Comparison of ENCODE assay signal across 26 mouse cellular contexts in the genomic region with DNA sequence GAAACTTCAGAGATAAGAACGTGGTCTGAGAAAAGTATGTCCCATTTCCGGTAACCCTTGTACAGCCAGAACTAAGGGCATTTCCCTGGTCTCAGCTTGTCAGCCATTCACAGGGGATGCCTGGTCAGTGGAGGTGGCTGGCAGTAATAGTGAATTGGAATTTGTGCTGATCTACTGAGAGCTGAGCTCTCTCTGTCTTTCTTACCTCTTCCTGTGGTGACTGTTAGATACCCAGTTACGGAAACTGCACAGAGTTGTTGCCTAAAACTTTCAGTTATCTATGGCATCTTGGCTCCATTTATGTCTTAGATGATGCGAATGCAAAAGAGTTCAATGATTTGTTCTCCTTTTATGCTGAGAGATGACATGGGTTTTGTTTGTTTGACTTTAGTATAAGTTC.
DNase-seq lines count a peak whose midpoint lies in the region; ATAC-seq and TF ChIP-seq lines count a peak whose summit lies in the region.
"Had no signal": no experiment of that assay in that cellular context is flagged by ENCODE, and none has a peak within 500 bp of the region (broad histone marks: within the 10 kb centered on the region; RNA-seq: fewer than 3 reads in every experiment).

No protein-coding gene starts in this region.

- no peaks in the 10 kb centered on the region for H3K9me3 ChIP-seq in forebrain, embryonic 16.5 days (ENCODE audit: control insufficient read depth, low read length)
- H3K9me3 ChIP-seq: embryonic facial prominence, embryonic 13.5 days; forebrain, embryonic 10.5 days; G1E; liver, embryonic 12.5 days; midbrain, embryonic 13.5 days had no signal

- no peak overlapping the region for H3K4me3 ChIP-seq in spleen, adult 2 months (ENCODE audit: extremely low read depth, insufficient read depth, insufficient read length)
- H3K4me3 ChIP-seq in forebrain, embryonic 16.5 days (replicated peaks; ENCODE audit: low read length), result no peak overlapping the region
- H3K4me3 ChIP-seq: embryonic facial prominence, embryonic 13.5 days; forebrain, embryonic 10.5 days; heart, adult 2 months; liver, embryonic 12.5 days; midbrain, embryonic 13.5 days had no signal

- 79% methylated on average over 4 of the region's 4 CpGs for WGBS in spleen, adult 2 months
- 87% methylated on average over 4 of the region's 4 CpGs for WGBS in forebrain, embryonic 16.5 days

- H3K4me2 ChIP-seq in forebrain, embryonic 16.5 days (ENCODE audit: low read length), result no peak overlapping the region
- H3K4me2 ChIP-seq: embryonic facial prominence, embryonic 13.5 days; liver, embryonic 12.5 days; midbrain, embryonic 13.5 days had no signal

- H3K27me3 ChIP-seq in spleen, adult 2 months (ENCODE audit: control insufficient read depth, insufficient read depth, low read length), result no peaks in the 10 kb centered on the region
- no peaks in the 10 kb centered on the region for H3K27me3 ChIP-seq in forebrain, embryonic 16.5 days (replicated peaks; ENCODE audit: control insufficient read depth, insufficient read depth, low read length)
- H3K27me3 ChIP-seq: embryonic facial prominence, embryonic 13.5 days; liver, embryonic 12.5 days; midbrain, embryonic 13.5 days had no signal

- H3K9ac ChIP-seq in forebrain, embryonic 16.5 days (replicated peaks; ENCODE audit: low read depth, low read length), result no peak overlapping the region
- H3K9ac ChIP-seq: embryonic facial prominence, embryonic 13.5 days; forebrain, postnatal 0 days; liver, embryonic 12.5 days; liver, postnatal 0 days; midbrain, embryonic 13.5 days had no signal

- TF ChIP-seq CTCF in spleen, adult 2 months (IDR thresholded peaks at IDR 0.05; ENCODE audit: extremely low read depth, insufficient read depth, insufficient read length, insufficient replicate concordance), result no peak

- H3K27ac ChIP-seq in spleen, adult 2 months (ENCODE audit: insufficient read depth, low read length), result 0 out of 2 replicates have a peak overlapping the region, but pooled peaks have one; percentile 12
- no peak overlapping the region for H3K27ac ChIP-seq in forebrain, embryonic 16.5 days (ENCODE audit: low read length)
- H3K27ac ChIP-seq: embryonic facial prominence, embryonic 13.5 days; forebrain, embryonic 10.5 days; heart, adult 2 months; liver, embryonic 12.5 days; macrophage; midbrain, embryonic 13.5 days had no signal

- DNase-seq in spleen, adult 2 months (ENCODE audit: low read depth in 1 of 2, low spot score in 2 of 2), result no peak
- DNase-seq in spleen, postnatal 10 days (ENCODE audit: low spot score in 2 of 2), result no peak
- peak; percentile 64 for DNase-seq in CD4-positive, CD25-positive, alpha-beta regulatory T cell, adult 2 months (ENCODE audit: low read depth, low spot score)
- DNase-seq in cerebellum, adult 8-10 months, result no peak
- no peak for DNase-seq in adrenal gland, postnatal 4 days (ENCODE audit: low spot score in 2 of 2)
- DNase-seq: adrenal gland, postnatal 14 days; cerebellum, adult 11-12 months; cerebellum, postnatal 10 days; forebrain, postnatal 0 days; heart, adult 2 months; heart, postnatal 14 days; kidney, adult 11 months; kidney, postnatal 14 days; left cerebral cortex, postnatal 4 days; liver, postnatal 0 days; right cerebral cortex, postnatal 4 days had no signal

- TF ChIP-seq POLR2A in spleen, adult 2 months (IDR thresholded peaks at IDR 0.05; ENCODE audit: low read depth, low read length), result no peak

- H3K4me1 ChIP-seq in spleen, adult 2 months (ENCODE audit: control insufficient read depth, insufficient read depth, insufficient read length), result no peaks in the 10 kb centered on the region; the same call in 1 of the 2 replicates
- 0 out of 2 replicates have a peak, but pooled peaks cover 2% of the 10 kb centered on the region for H3K4me1 ChIP-seq in forebrain, embryonic 16.5 days (replicated peaks; ENCODE audit: control insufficient read depth, insufficient read depth, low read length)
- H3K4me1 ChIP-seq: embryonic facial prominence, embryonic 13.5 days; forebrain, embryonic 10.5 days; liver, embryonic 12.5 days; midbrain, embryonic 13.5 days had no signal

- peak; percentile 71 for ATAC-seq in activated CD4-positive, CD25-positive, alpha-beta regulatory T cell, adult 4 months
- no peak for ATAC-seq in forebrain, embryonic 16.5 days
- ATAC-seq: forebrain, postnatal 0 days; hindbrain, embryonic 16.5 days; liver, embryonic 12.5 days; liver, postnatal 0 days; lung, postnatal 0 days; midbrain, embryonic 13.5 days had no signal

- no peaks in the 10 kb centered on the region for H3K36me3 ChIP-seq in spleen, adult 2 months (ENCODE audit: control insufficient read depth, insufficient read depth, low read length)
- no peaks in the 10 kb centered on the region for H3K36me3 ChIP-seq in forebrain, embryonic 16.5 days (ENCODE audit: control insufficient read depth, insufficient read depth)
- H3K36me3 ChIP-seq: embryonic facial prominence, embryonic 13.5 days; forebrain, embryonic 10.5 days; G1E; liver, embryonic 12.5 days; midbrain, embryonic 13.5 days had no signal
